ENCODE assay signal across 8 mouse cellular contexts in the genomic region with DNA sequence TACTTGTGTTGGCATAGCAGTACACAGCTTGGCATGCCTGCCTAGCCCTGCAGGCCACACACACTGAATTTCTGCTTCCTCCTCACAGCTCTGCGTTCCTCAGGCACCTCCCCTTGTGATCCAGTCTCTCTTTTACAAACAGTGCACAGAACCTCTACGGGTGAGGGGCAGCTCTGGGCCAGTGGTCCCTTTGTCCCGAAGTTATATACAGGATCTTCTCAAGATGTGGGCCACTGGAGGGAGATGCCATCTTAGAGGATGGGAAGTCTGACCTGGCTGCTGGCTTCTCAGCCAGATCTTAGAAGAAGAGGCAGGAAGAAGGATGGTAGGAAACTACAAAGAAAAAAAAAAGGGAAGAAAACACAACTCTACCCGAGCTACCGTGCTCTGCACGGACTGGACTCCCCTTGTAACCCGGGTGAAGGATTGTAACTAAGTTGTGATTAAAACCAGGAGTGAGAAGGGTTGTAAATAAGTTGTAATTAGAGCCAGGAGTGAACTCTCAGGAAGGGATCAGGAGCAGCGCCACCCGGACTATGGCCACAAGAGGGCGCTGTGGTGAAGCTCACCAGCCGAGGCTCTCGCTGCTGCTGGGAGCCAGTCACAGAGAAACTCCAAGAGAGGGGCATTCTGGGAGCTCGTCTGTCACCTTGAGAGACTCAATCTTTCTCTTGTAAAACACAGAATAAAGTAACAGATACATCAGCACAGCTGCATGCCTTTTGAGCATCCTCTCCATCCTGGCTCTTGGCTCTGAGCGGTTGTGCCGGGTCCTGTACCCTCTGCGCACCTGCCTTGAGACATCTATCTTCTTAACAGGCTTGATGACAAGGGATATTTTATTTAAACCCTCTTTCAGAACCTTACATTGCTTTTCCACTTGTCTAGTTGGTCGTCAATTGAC.
DNase-seq lines count a peak whose midpoint lies in the region; TF ChIP-seq lines count a peak whose summit lies in the region.

No protein-coding gene starts in this region.

- H3K27me3 ChIP-seq in embryonic facial prominence, embryonic 10.5 days (replicated peaks; ENCODE audit: low read depth, poor library complexity, severe bottlenecking), result peaks cover 28% of the 10 kb centered on the region
- H3K27me3 ChIP-seq in heart, adult 2 months (ENCODE audit: control insufficient read depth, insufficient read depth, low read length), result no peaks in the 10 kb centered on the region
- peaks cover 4% of the 10 kb centered on the region; the same call in 1 of the 2 replicates for H3K27me3 ChIP-seq in limb, embryonic 10.5 days (ENCODE audit: low read depth, poor library complexity, severe bottlenecking)

- TF ChIP-seq POLR2A in heart, adult 2 months (IDR thresholded peaks at IDR 0.05; ENCODE audit: insufficient read depth, low read depth, low read length), result no peak

- peaks cover 24% of the 10 kb centered on the region for H3K4me1 ChIP-seq in embryonic facial prominence, embryonic 10.5 days
- peaks cover 1% of the 10 kb centered on the region; the same call in 1 of the 2 replicates for H3K4me1 ChIP-seq in heart, adult 2 months (ENCODE audit: control insufficient read depth, insufficient read depth, low read length)
- peaks cover 38% of the 10 kb centered on the region for H3K4me1 ChIP-seq in limb, embryonic 10.5 days

- WGBS in embryonic facial prominence, embryonic 10.5 days, result 19% methylated on average over 17 of the region's 17 CpGs
- WGBS in heart, adult 2 months, result 30% methylated on average over 17 of the region's 17 CpGs
- WGBS in limb, embryonic 10.5 days, result 13% methylated on average over 17 of the region's 17 CpGs

- H3K27ac ChIP-seq in embryonic facial prominence, embryonic 10.5 days (replicated peaks), result peak overlapping the region; percentile 75
- no peak overlapping the region for H3K27ac ChIP-seq in heart, adult 2 months
- H3K27ac ChIP-seq in limb, embryonic 10.5 days, result peak overlapping the region; percentile 86

- peak; percentile 88 for TF ChIP-seq EP300 in heart, adult 2 months (IDR thresholded peaks at IDR 0.05; ENCODE audit: insufficient read depth, low read depth, low read length)

- no peak overlapping the region for H3K9ac ChIP-seq in heart, adult 2 months (ENCODE audit: low read depth, low read length)

- peak; percentile 72 for DNase-seq in A20 (ENCODE audit: low read depth, low spot score)
- DNase-seq in adrenal gland, postnatal 14 days, result peak; percentile 93
- peak; percentile 91 for DNase-seq in embryonic facial prominence, embryonic 10.5 days (ENCODE audit: low spot score)
- peak; percentile 79 to 89 for DNase-seq in heart, adult 2 months
- peak; percentile 86 for DNase-seq in kidney, adult 18-20 months
- peak; percentile 97 for DNase-seq in limb, embryonic 10.5 days (ENCODE audit: low spot score)
- DNase-seq in naive thymus-derived CD4-positive, alpha-beta T cell, adult 2 months (ENCODE audit: low read depth), result peak; percentile 81
- DNase-seq in spleen, postnatal 36 days (ENCODE audit: low spot score in 2 of 2), result peak; percentile 53 to 54

- TF ChIP-seq CTCF in heart, adult 2 months (IDR thresholded peaks at IDR 0.05), result no peak; the same call in 1 of the 2 replicates

- intact Hi-C loops in heart, adult 2 months (cut with DNase I), result loop anchor here (1.0 to 5.0 kb wide), 4 partner anchors 109 to 684 kb away; partner anchors contain the start of gene Sipa1l2

- 0 out of 2 replicates have a peak, but pooled peaks cover 2% of the 10 kb centered on the region for H3K79me2 ChIP-seq in heart, adult 2 months (replicated peaks; ENCODE audit: control insufficient read depth, insufficient read depth, low read length)

- no peaks in the 10 kb centered on the region for H3K36me3 ChIP-seq in embryonic facial prominence, embryonic 10.5 days (replicated peaks)
- H3K36me3 ChIP-seq in heart, adult 2 months (ENCODE audit: control insufficient read depth, insufficient read depth, low read length), result no peaks in the 10 kb centered on the region
- H3K36me3 ChIP-seq in limb, embryonic 10.5 days, result no peaks in the 10 kb centered on the region

- no peaks in the 10 kb centered on the region for H3K9me3 ChIP-seq in embryonic facial prominence, embryonic 10.5 days
- no peaks in the 10 kb centered on the region for H3K9me3 ChIP-seq in limb, embryonic 10.5 days (replicated peaks)

- no peak overlapping the region for H3K4me3 ChIP-seq in embryonic facial prominence, embryonic 10.5 days
- no peak overlapping the region for H3K4me3 ChIP-seq in heart, adult 2 months
- peak overlapping the region; percentile 23; the same call in 1 of the 2 replicates for H3K4me3 ChIP-seq in limb, embryonic 10.5 days
